Mouse (Mus musculus): ENCODE data around the gene Aunip. TPM values are rescaled to one million over a fixed set of nuclear protein-coding genes. Genes with fewer than 3 reads are reported as not detected.

Gene Aunip
- polyA plus RNA-seq, 1 experiment from 2014 or later, result 2.0 TPM

DNA sequence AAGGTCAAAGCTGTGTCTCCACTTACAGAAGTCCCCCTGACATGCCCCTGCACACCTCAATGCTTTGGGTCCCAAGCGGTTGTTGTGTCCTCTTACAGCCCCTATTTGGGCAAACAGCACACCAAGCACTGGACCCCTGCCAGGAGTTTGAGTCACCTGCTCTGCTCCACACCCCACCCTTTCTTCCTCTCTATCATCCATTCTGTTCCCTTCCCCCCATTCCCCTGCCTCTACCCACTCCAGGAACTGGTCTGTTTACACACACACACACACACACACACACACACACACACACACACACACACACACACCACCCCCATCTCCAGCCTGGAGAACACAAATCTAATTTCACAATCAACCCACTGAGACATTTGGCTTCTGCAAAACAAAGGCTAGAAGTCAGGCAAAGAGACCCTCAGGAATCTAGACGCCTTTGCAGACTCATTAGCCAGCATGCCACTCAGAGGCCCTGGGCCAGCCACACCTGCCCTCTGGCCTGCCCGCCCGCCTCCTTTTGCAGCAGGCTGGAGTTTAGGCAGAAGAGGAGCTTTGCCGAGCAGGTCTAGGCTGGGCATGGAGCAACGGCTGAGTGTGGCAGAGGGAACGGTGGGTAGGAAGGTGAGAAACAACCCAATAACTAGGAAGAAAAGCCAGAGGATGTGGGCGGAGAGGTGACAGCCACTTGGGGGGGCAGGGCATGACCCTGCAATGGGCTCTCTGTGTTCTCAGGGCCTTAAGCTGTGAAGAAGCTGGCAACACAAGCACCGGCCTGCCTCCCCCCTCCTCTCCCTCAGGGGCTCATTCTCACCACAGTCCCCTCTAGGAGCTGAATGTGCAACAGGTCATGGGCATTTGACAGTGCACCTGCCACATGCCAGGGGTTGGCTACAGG is 36.3 kb downstream of the Aunip start:
- H3K9ac ChIP-seq, result no peak overlapping the region
- H3K9me3 ChIP-seq, result no peaks in the 10 kb centered on the region
- H3K4me2 ChIP-seq, result no peak overlapping the region
- H3K4me3 ChIP-seq, result no peak overlapping the region
- 75% methylated on average over 9 of the region's 9 CpGs for WGBS
- H3K27ac ChIP-seq (replicated peaks), result no peak overlapping the region
- peaks cover 30% of the 10 kb centered on the region for H3K4me1 ChIP-seq (replicated peaks)
- no peak for ATAC-seq (ENCODE audit: low FRiP score, low read depth)
- no peaks in the 10 kb centered on the region for H3K27me3 ChIP-seq
- H3K36me3 ChIP-seq, result peaks cover 50% of the 10 kb centered on the region

DNA sequence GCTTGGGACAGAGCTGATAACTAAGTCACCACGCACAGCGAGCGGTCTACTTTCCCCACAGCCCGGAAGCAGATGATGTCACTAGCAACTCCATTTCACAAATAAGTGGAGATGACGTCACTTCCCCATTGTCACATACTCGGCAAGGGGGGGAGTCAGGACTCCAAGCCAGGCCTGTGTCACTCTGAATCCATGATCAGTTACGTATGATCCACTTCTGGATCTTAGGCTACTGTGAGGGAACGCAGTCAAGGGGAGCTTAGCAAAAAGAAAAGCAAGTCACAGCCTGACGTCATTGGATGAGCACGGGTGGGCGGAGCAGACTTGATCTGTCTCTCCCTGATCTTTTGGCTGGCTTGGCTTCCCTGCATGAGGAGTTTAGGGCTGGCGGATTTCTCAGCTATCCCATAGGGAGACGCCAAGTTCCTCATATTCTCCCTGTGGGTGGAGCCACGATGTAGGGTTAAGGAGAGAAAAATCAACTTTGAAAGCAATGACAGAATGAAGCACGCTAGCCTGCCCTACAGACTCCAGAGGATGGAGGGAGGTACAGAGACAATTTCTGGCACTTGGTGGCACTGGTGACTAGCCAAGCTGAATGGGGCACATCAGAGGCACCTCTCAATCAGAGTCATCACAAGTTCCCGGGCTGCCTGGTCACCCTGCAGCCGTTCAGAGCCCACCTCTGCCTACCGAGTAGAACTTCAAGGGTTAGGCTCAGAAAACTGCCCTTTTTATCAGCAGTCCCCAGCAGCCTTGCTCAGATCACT is 37.6 kb downstream of the Aunip start:
- H3K27me3 ChIP-seq, result no peaks in the 10 kb centered on the region
- peaks cover 39% of the 10 kb centered on the region for H3K36me3 ChIP-seq
- no peak overlapping the region for H3K9ac ChIP-seq
- ATAC-seq (ENCODE audit: low FRiP score, low read depth), result no peak
- H3K9me3 ChIP-seq, result no peaks in the 10 kb centered on the region
- no peak overlapping the region for H3K4me2 ChIP-seq
- H3K27ac ChIP-seq (replicated peaks), result no peak overlapping the region
- H3K4me1 ChIP-seq (replicated peaks), result peaks cover 35% of the 10 kb centered on the region
- WGBS, result 69% methylated on average over 18 of the region's 18 CpGs
- H3K4me3 ChIP-seq, result no peak overlapping the region

DNA sequence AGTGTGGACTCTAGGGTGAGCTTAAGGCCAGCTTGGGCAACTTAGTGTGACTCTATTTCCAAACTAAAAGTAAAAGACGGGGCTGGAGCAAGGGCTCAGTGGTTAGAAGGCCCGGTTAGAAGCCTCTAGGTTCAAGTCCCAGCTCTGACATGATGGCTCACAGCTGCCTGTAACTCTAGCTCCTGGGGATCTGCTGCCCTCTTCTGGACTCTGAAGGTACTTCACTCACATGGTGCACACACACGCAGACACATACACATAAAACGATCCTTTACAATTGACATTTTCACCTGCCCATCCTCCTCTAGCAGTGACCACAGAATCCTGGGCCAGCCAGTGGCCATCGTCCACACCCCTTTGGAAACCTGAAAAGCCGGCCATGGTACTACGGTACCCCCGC is 39.1 kb downstream of the Aunip start:
- Histone ChIP-seq H3K9ac (no peak overlapping the region), H3K4me3 (no peak overlapping the region), H3K36me3 (peaks cover 28% of the 10 kb centered on the region), H3K27me3 (no peaks in the 10 kb centered on the region), H3K27ac (replicated peaks) (no peak overlapping the region), H3K4me2 (no peak overlapping the region), H3K9me3 (no peaks in the 10 kb centered on the region), H3K4me1 (replicated peaks) (peaks cover 35% of the 10 kb centered on the region)
- 97% methylated on average over 8 of the region's 8 CpGs for WGBS
- ATAC-seq (ENCODE audit: low FRiP score, low read depth), result no peak

DNA sequence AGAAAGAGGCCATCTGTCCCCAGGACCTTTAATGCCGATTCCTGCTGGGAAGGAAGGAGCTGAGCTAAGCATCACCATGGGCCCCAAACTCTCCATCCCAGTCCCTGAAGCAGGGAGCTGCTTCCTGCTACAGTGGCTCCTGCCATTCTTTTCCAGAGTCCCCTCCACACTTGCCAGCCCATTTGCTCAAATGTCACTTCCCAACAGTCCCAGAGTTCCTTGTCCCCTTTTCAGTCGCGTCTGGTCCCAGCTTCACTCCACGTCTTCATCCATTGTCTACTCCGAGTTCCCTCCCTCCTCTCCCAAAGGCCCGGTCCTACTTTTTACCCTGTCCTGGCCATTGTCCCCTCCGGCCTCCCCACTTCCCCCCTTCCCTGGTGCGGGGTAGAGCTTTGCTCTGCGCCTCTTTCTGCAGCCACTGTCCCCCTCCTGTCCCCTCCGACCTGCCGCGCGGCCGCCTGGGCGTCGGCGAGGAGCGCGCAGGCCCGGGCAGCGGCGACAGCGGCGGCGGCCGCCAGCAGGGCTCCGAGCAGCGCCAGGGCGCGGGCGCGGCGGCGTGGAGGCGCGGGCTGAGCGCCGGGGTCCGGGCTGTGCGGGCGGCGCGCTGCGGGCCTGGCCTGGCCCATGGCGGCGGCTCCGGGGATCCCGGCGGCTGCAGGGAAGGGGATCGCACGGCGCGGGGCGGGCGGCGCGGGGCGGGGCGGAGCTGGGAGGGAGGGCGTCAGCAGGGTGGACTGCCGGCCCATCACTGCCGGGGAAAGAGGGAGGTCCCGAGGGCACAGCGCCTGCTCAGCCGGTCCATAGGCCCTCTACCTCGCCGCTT is 40.9 kb downstream of the Aunip start, which contains the start of gene Selenon:
Selenon (minus strand) TSS at position 673 of the 823 bp plus-strand sequence.
- H3K27ac ChIP-seq (replicated peaks), result peak within 1 kb of the TSS; percentile 88
- H3K36me3 ChIP-seq, result peaks cover 24% of the 10 kb centered on the region
- H3K4me3 ChIP-seq, result peak within 1 kb of the TSS; percentile 76
- H3K9ac ChIP-seq, result peak within 1 kb of the TSS; percentile 94
- no peaks in the 10 kb centered on the region for H3K9me3 ChIP-seq
- under 1% methylated on average over 41 of the region's 67 CpGs for WGBS
- peaks cover 35% of the 10 kb centered on the region for H3K4me1 ChIP-seq (replicated peaks)
- peak; percentile 84 for ATAC-seq (ENCODE audit: low FRiP score, low read depth)
- H3K4me2 ChIP-seq, result peak within 1 kb of the TSS; percentile 71
- no peaks in the 10 kb centered on the region for H3K27me3 ChIP-seq

DNA sequence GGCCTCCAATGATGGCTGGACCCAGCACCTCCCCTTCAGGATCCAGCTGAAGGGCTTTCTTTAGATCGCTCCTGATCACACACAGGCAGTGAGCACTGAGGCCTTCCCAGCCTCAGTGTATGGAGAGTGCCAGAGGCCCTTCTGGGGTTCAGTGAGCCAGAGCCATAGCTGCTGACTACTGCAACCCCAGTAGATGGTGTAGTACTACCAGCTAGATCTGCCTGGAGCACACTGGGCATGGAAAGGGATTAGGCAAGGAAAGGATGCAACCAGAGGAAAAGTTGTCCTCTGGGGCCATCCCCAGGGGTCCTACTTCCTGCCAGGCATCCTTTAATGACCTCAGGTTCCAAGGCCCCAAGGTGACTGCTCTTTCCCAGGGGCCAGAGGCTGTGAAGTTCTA is 42.8 kb downstream of the Aunip start:
- Histone ChIP-seq H3K4me3 (no peak overlapping the region), H3K36me3 (peaks cover 13% of the 10 kb centered on the region), H3K27me3 (no peaks in the 10 kb centered on the region), H3K4me1 (replicated peaks) (peaks cover 35% of the 10 kb centered on the region), H3K4me2 (no peak overlapping the region), H3K27ac (replicated peaks) (no peak overlapping the region), H3K9ac (no peak overlapping the region), H3K9me3 (no peaks in the 10 kb centered on the region)
- WGBS, result 93% methylated on average over 1 of the region's 1 CpGs
- ATAC-seq (ENCODE audit: low FRiP score, low read depth), result no peak

DNA sequence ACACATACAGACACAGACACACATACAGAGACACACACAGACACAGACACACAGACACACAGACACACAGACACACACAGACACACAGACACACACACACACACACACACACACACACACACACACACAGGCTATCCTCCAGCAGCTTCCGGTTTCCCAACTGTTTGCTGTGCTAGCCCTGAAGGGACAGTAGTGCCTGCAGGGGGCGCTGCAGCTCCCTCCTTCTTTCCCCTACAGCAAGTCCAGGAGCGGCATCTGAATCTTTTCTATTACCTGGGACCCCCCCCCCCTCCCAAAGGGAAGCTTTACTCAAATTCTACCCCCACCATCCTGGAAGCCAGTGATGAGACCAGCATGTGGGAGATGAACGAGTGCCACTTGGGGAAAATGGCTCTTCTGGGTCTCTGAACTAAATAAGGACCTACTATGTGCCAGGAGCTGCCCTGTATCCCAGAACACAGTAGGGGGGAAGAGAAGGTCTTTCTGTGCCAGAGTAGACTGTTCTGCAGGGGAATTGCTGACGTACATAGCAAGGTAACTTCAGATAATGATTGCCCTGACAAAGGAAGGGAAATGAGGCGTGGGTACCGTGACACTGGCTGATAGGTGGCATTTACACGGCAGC is 45.3 kb downstream of the Aunip start:
- Histone ChIP-seq H3K27me3 (no peaks in the 10 kb centered on the region), H3K4me3 (no peak overlapping the region), H3K36me3 (no peaks in the 10 kb centered on the region), H3K9ac (no peak overlapping the region), H3K4me1 (replicated peaks) (peaks cover 26% of the 10 kb centered on the region), H3K27ac (replicated peaks) (no peak overlapping the region), H3K9me3 (no peaks in the 10 kb centered on the region), H3K4me2 (no peak overlapping the region)
- WGBS, result 55% methylated on average over 8 of the region's 8 CpGs
- ATAC-seq (ENCODE audit: low FRiP score, low read depth), result no peak

DNA sequence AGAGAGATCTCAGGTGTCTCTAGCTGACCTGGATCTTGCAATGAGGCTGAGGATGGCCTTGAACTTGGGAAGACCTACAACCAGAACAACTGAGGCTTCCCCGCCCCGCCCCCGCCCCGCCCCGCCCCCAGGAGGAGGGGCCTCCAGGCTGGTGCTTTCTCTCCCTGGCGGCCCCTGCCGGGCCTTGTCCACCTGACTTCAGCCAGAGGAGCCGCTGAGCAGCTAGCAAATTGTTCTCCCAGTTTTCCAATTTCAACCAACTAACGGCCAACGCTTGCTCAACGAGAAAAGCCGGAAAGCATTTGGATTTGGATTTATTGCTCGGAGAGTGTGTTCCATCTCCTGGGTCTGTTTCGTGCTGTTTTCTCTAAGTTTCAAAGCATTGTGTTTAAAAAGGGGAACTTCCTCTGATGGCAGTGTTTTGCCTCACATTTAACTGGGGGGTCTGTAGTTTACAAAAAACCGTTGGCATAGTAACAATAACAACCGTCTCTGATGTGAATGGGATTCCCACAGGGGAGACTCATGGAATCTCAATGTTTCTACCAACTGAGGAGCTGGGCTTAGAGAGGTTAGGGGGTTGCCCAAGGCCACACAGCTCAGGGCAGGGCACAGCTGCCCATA is 46.9 kb downstream of the Aunip start:
- WGBS, result 5% methylated on average over 16 of the region's 16 CpGs
- Histone ChIP-seq H3K4me2 (0 out of 2 replicates have a peak overlapping the region, but pooled peaks have one; percentile 4), H3K36me3 (no peaks in the 10 kb centered on the region), H3K4me1 (replicated peaks) (peaks cover 16% of the 10 kb centered on the region), H3K27ac (replicated peaks) (peak overlapping the region; percentile 53), H3K4me3 (no peak overlapping the region), H3K27me3 (no peaks in the 10 kb centered on the region), H3K9me3 (no peaks in the 10 kb centered on the region), H3K9ac (no peak overlapping the region)
- no peak for ATAC-seq (ENCODE audit: low FRiP score, low read depth)

DNA sequence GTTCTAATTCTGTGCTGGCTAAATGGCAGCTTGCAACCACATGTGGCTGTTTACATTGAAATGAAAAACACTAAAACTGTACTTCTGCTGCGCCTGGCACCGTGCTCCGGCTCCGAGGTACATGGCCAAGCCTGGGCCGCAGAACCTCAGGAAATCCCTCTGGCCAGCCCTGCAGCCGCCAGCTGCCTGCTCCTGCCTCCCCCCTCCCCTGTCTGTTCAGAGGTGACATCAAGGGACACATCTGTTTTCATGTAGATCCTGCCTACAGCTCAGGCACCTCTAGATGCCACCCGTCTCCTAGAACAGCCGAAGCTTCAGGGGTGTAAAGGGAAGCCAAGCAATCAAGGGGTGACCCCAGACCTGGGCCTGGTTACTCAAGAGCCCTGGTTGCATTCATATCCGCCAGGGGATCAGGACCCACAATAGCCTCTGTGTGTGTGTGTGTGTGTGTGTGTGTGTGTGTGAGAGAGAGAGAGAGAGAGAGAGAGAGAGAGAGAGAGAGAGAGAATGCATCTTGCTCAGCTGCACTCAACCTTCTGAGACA is 47.8 kb downstream of the Aunip start:
- Histone ChIP-seq H3K27me3 (no peaks in the 10 kb centered on the region), H3K27ac (replicated peaks) (no peak overlapping the region), H3K4me1 (replicated peaks) (peaks cover 16% of the 10 kb centered on the region), H3K4me3 (no peak overlapping the region), H3K9ac (no peak overlapping the region), H3K36me3 (no peaks in the 10 kb centered on the region), H3K4me2 (no peak overlapping the region), H3K9me3 (no peaks in the 10 kb centered on the region)
- WGBS, result 51% methylated on average over 9 of the region's 9 CpGs
- ATAC-seq (ENCODE audit: low FRiP score, low read depth), result no peak

DNA sequence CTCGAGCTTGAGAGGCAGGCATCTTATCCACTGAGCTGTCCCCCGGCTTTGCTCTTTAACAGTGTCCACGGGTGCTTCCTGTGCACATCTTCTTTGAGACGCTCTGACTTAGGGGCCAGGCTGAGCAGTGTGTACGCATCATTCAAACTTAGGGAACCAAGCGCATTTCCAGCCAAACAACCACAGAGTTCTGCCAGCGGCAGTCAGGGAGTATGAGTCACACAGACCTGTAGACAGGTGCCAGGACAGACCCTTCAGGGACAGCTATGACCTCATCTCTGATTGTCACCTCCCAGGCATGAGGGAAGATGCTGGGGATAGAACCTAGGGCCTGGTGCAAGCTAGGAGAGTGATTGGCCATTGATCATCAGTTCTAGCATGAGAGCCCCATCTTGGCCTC is 48.4 kb downstream of the Aunip start:
- H3K4me2 ChIP-seq, result no peak overlapping the region
- no peaks in the 10 kb centered on the region for H3K36me3 ChIP-seq
- peaks cover 16% of the 10 kb centered on the region for H3K4me1 ChIP-seq (replicated peaks)
- 88% methylated on average over 7 of the region's 7 CpGs for WGBS
- no peaks in the 10 kb centered on the region for H3K9me3 ChIP-seq
- H3K27me3 ChIP-seq, result no peaks in the 10 kb centered on the region
- ATAC-seq (ENCODE audit: low FRiP score, low read depth), result no peak
- H3K4me3 ChIP-seq, result no peak overlapping the region
- H3K9ac ChIP-seq, result no peak overlapping the region
- H3K27ac ChIP-seq (replicated peaks), result no peak overlapping the region

DNA sequence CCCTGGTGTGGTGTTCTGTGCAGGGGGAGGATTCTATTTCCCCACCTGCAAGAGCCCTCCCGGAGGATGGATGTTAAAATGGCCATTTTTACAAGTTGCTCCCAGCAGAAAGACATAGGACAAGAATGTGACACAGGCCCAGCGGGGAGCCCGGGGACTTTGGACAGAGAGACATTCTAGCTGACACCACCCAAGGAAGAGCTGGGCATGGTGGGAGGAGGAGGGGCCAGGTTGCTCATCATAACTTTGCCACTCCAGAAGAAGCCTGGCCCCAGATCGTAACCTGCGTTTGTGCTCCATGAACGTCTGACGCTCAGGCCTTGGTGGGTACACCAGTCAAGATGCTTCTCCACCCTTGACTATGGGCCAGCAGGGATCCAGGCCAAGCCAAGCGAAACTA is 49.9 kb downstream of the Aunip start:
- Histone ChIP-seq H3K36me3 (peaks cover 7% of the 10 kb centered on the region), H3K9ac (no peak overlapping the region), H3K4me1 (replicated peaks) (peaks cover 16% of the 10 kb centered on the region), H3K27me3 (no peaks in the 10 kb centered on the region), H3K4me3 (no peak overlapping the region), H3K9me3 (no peaks in the 10 kb centered on the region), H3K4me2 (no peak overlapping the region), H3K27ac (replicated peaks) (no peak overlapping the region)
- ATAC-seq (ENCODE audit: low FRiP score, low read depth), result no peak
- 92% methylated on average over 8 of the region's 8 CpGs for WGBS

DNA sequence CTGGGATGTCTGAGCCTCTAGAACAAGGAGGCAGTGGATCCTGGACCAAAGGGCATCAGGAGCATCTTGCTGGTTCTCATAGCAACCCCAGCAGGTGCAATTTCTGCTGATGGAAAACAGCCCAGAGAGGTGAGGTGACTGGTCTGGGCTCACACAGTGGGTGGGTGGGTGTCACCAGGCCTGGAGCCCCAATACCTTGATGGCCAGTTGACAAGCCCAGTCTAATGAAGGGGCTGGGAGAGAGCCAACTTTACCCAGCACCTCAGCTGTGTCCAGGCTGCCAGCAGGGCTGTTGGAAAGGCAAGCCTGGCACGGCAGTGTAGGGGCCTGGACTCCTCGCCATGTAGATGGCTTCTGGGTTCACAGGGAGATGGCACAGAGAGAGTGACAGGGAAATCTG is 51.2 kb downstream of the Aunip start:
- H3K27me3 ChIP-seq, result no peaks in the 10 kb centered on the region
- no peak for ATAC-seq (ENCODE audit: low FRiP score, low read depth)
- no peak overlapping the region for H3K4me3 ChIP-seq
- no peak overlapping the region for H3K9ac ChIP-seq
- no peak overlapping the region for H3K27ac ChIP-seq (replicated peaks)
- no peaks in the 10 kb centered on the region for H3K9me3 ChIP-seq
- H3K4me1 ChIP-seq (replicated peaks), result peaks cover 15% of the 10 kb centered on the region
- H3K4me2 ChIP-seq, result no peak overlapping the region
- peaks cover 7% of the 10 kb centered on the region for H3K36me3 ChIP-seq
- 79% methylated on average over 2 of the region's 2 CpGs for WGBS

Data from hindbrain, embryonic 15.5 days (tissue).